Mouse (Mus musculus): Measurements from ENCODE around the gene Gm28043. TPM values are rescaled to one million over a fixed set of nuclear protein-coding genes. Genes with fewer than 3 reads are reported as not detected.

Gm28043 gene
- polyA plus RNA-seq, 1 experiment from 2014 or later, result 3.1 TPM

DNA sequence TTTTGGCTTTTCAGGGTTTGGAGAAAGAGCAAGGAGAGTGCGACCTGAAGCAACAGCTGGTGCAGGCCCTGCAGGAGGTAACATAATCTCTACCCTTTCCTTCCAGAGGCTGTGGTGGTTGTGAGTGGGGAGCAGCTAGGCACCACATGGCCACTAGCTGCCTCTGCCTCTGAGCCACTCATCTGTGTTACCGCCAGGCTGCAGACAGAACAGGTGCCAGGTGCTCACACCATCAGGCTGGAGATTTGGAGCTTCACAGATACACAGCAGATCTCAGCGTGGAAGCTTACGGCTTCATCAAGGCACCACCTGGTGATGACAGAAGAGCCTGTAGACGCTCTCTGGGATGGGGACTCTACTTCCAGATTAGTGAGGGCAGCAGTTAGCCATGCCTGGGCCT is 14.3 kb downstream of the Gm28043 start:
- H3K36me3 ChIP-seq, result peaks cover 93% of the 10 kb centered on the region
- no peak overlapping the region for H3K27ac ChIP-seq
- no peak overlapping the region for H3K4me3 ChIP-seq (replicated peaks)
- H3K27me3 ChIP-seq, result no peaks in the 10 kb centered on the region
- H3K9ac ChIP-seq (replicated peaks), result no peak overlapping the region
- no peaks in the 10 kb centered on the region for H3K4me1 ChIP-seq (replicated peaks)
- no peaks in the 10 kb centered on the region for H3K9me3 ChIP-seq
- no peak overlapping the region for H3K4me2 ChIP-seq (replicated peaks)
- WGBS, result 89% methylated on average over 5 of the region's 5 CpGs
- no peak for ATAC-seq

- Histone ChIP-seq H3K9me3 (no peaks in the 10 kb centered on the region), H3K4me3 (replicated peaks) (no peak overlapping the region), H3K27me3 (no peaks in the 10 kb centered on the region), H3K36me3 (peaks cover 94% of the 10 kb centered on the region), H3K4me2 (replicated peaks) (no peak overlapping the region), H3K4me1 (replicated peaks) (no peaks in the 10 kb centered on the region), H3K27ac (no peak overlapping the region), H3K9ac (replicated peaks) (no peak overlapping the region)
- WGBS, result 88% methylated on average over 5 of the region's 5 CpGs
- ATAC-seq, result no peak
Measured at GRCm38 (mm10) chr17:29629620-29630019, 14.9 kb downstream of the Gm28043 start.

DNA sequence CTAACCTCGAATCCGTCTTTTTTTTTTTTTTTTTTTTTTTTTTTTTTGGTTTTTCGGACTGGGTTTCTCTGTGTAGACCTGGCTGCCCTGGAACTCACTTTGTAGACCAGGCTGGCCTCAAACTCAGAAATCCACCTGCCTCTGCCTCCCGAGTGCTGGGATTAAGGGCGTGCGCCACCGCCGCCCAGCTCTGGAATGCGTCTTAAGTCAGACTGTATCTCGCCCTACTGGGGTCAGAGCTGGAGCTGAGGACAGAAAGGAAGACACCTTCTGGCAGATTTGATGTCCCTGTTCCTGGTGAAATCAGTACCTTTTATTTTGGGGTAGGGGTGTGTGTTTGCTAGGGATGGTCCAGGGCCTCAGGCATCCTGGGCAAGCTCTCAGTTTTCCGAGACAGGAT is 17.6 kb downstream of the Gm28043 start:
- Histone ChIP-seq H3K9me3 (no peaks in the 10 kb centered on the region), H3K27me3 (no peaks in the 10 kb centered on the region), H3K9ac (replicated peaks) (no peak overlapping the region), H3K4me2 (replicated peaks) (no peak overlapping the region), H3K4me3 (replicated peaks) (no peak overlapping the region), H3K36me3 (peaks cover 95% of the 10 kb centered on the region), H3K4me1 (replicated peaks) (no peaks in the 10 kb centered on the region), H3K27ac (no peak overlapping the region)
- no peak for ATAC-seq
- WGBS, result 96% methylated on average over 11 of the region's 11 CpGs

GRCm38 (mm10) chr17:29635492-29635891 is 20.8 kb downstream of the Gm28043 start:
- Histone ChIP-seq H3K4me2 (replicated peaks) (no peak overlapping the region), H3K27me3 (no peaks in the 10 kb centered on the region), H3K4me1 (replicated peaks) (0 out of 2 replicates have a peak, but pooled peaks cover 3% of the 10 kb centered on the region), H3K9me3 (no peaks in the 10 kb centered on the region), H3K36me3 (peaks cover 94% of the 10 kb centered on the region), H3K27ac (no peak overlapping the region), H3K9ac (replicated peaks) (no peak overlapping the region), H3K4me3 (replicated peaks) (no peak overlapping the region)
- WGBS, result 91% methylated on average over 8 of the region's 8 CpGs
- no peak for ATAC-seq

DNA sequence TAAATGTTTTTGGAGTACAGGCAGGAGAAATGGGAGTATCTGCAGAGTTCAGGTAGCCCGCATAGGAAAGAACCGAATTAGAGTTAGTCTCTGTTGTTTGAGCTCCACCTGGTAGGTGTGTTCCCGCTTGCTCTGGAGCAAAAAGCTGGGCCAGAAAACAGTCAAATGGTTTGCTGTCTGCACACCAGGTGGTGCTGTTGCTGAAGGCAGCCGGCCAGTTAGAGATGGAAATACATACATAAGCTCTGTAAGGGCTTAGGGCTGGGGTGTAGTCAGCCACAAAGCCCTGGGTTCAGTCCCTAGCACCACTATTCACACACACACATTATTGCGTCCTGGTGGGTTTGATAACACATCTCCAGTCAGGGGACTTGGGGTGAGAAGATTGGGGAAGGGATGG is 21.4 kb downstream of the Gm28043 start:
- no peak overlapping the region for H3K27ac ChIP-seq
- H3K4me2 ChIP-seq (replicated peaks), result no peak overlapping the region
- H3K4me3 ChIP-seq (replicated peaks), result no peak overlapping the region
- peaks cover 94% of the 10 kb centered on the region for H3K36me3 ChIP-seq
- H3K4me1 ChIP-seq (replicated peaks), result 0 out of 2 replicates have a peak, but pooled peaks cover 3% of the 10 kb centered on the region
- no peak overlapping the region for H3K9ac ChIP-seq (replicated peaks)
- no peaks in the 10 kb centered on the region for H3K27me3 ChIP-seq
- ATAC-seq, result no peak
- WGBS, result 70% methylated on average over 5 of the region's 5 CpGs
- H3K9me3 ChIP-seq, result no peaks in the 10 kb centered on the region

DNA sequence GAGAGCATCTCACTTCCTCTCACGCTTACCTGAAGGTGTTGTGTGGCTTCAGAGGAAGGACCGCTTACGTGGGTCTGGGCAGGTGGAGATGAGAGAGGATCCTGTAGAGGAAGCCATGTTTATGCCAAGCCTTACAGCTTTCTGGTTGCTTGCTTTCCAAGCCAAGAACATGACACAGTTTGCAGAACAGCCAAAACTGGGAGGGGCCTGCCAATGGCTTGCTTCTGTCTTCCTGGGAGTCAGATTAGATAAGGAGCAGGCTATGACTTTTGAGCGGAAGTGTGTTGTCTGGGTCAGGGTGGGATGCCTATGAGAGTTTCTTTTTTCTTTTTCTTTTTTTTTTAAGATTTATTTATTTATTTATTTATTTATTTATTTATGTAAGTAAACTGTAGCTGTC is 22.7 kb downstream of the Gm28043 start:
- Histone ChIP-seq H3K4me1 (replicated peaks) (0 out of 2 replicates have a peak, but pooled peaks cover 3% of the 10 kb centered on the region), H3K27ac (no peak overlapping the region), H3K36me3 (peaks cover 96% of the 10 kb centered on the region), H3K9ac (replicated peaks) (no peak overlapping the region), H3K9me3 (no peaks in the 10 kb centered on the region), H3K4me3 (replicated peaks) (no peak overlapping the region), H3K4me2 (replicated peaks) (no peak overlapping the region), H3K27me3 (no peaks in the 10 kb centered on the region)
- no peak for ATAC-seq
- 97% methylated on average over 4 of the region's 4 CpGs for WGBS

DNA sequence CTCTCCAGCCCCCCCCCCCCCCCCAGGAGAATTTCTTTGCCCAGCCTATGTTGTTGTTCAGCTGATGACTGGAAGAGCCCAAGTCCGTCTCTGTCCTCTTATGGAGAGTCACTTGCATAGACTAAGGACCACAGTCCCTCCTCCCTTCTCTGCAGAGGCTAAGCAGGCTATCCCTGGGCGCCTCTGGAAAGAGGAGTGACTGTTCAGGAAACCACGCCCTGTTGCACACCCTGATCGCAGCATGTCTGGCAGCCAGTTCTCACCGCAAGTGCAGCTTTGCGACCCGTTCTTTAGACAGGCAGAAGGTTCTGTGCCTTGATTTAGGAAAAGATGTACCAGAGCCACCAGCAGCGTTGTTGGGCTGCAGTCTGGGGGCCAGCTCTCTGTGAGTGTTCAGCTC is 23.2 kb downstream of the Gm28043 start:
- Histone ChIP-seq H3K9ac (replicated peaks) (no peak overlapping the region), H3K4me3 (replicated peaks) (no peak overlapping the region), H3K4me1 (replicated peaks) (0 out of 2 replicates have a peak, but pooled peaks cover 3% of the 10 kb centered on the region), H3K4me2 (replicated peaks) (no peak overlapping the region), H3K36me3 (peaks cover 97% of the 10 kb centered on the region), H3K27ac (no peak overlapping the region), H3K9me3 (no peaks in the 10 kb centered on the region), H3K27me3 (no peaks in the 10 kb centered on the region)
- 91% methylated on average over 8 of the region's 8 CpGs for WGBS
- ATAC-seq, result no peak

- no peaks in the 10 kb centered on the region for H3K27me3 ChIP-seq
- no peak overlapping the region for H3K4me2 ChIP-seq (replicated peaks)
- no peak overlapping the region for H3K9ac ChIP-seq (replicated peaks)
- H3K4me3 ChIP-seq (replicated peaks), result no peak overlapping the region
- peaks cover 3% of the 10 kb centered on the region; the same call in 1 of the 2 replicates for H3K4me1 ChIP-seq (replicated peaks)
- no peak overlapping the region for H3K27ac ChIP-seq
- H3K36me3 ChIP-seq, result peaks cover 70% of the 10 kb centered on the region
- no peaks in the 10 kb centered on the region for H3K9me3 ChIP-seq
- no peak for ATAC-seq
- WGBS, result 95% methylated on average over 11 of the region's 11 CpGs
Measured at GRCm38 (mm10) chr17:29640971-29641370, 26.3 kb downstream of the Gm28043 start.

GRCm38 (mm10) chr17:29642219-29642618 is 27.5 kb downstream of the Gm28043 start:
- Histone ChIP-seq H3K4me1 (replicated peaks) (peaks cover 3% of the 10 kb centered on the region; the same call in 1 of the 2 replicates), H3K27ac (no peak overlapping the region), H3K9me3 (no peaks in the 10 kb centered on the region), H3K4me3 (replicated peaks) (no peak overlapping the region), H3K27me3 (no peaks in the 10 kb centered on the region), H3K36me3 (peaks cover 63% of the 10 kb centered on the region), H3K9ac (replicated peaks) (no peak overlapping the region), H3K4me2 (replicated peaks) (no peak overlapping the region)
- ATAC-seq, result no peak
- 59% methylated on average over 3 of the region's 3 CpGs for WGBS

DNA sequence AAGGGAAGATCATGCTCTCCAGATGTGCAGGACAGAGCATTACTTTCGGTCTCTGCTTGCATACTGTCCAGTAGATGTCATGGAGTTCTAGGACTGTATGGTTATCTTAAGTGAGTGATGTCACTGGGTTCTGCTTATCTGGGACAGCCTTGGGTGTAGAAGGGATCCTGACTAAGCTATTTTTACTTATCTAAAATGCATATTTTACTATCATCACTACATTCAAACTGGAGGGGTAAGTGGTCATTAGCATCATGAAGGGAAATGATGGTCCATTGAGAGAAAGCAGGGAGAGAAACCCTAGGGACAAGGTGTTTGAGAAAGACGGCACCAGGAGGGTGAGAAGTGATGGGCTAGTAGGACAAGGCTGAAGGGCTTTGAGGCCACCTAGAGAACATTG is 43.6 kb downstream of the Gm28043 start:
- H3K9me3 ChIP-seq, result no peaks in the 10 kb centered on the region
- H3K4me2 ChIP-seq (replicated peaks), result no peak overlapping the region
- no peak overlapping the region for H3K4me3 ChIP-seq (replicated peaks)
- no peak overlapping the region for H3K27ac ChIP-seq
- H3K9ac ChIP-seq (replicated peaks), result no peak overlapping the region
- H3K4me1 ChIP-seq (replicated peaks), result peaks cover 9% of the 10 kb centered on the region
- H3K27me3 ChIP-seq, result no peaks in the 10 kb centered on the region
- no peaks in the 10 kb centered on the region for H3K36me3 ChIP-seq
- ATAC-seq, result no peak
- WGBS, result 87% methylated on average over 2 of the region's 2 CpGs

GRCm38 (mm10) chr17:29660076-29660761 is 45.5 kb downstream of the Gm28043 start, which contains the start of gene Cmtr1:
Gene Cmtr1 (plus strand): TSS chr17:29660595.
- peaks cover 9% of the 10 kb centered on the region for H3K4me1 ChIP-seq (replicated peaks)
- no peaks in the 10 kb centered on the region for H3K27me3 ChIP-seq
- peak within 1 kb of the TSS; percentile 92 for H3K4me3 ChIP-seq (replicated peaks)
- H3K9me3 ChIP-seq, result no peaks in the 10 kb centered on the region
- peaks cover 12% of the 10 kb centered on the region for H3K36me3 ChIP-seq
- peak within 1 kb of the TSS; percentile 96 for H3K9ac ChIP-seq (replicated peaks)
- peak within 1 kb of the TSS; percentile 92 for H3K4me2 ChIP-seq (replicated peaks)
- WGBS, result under 1% methylated on average over 41 of the region's 41 CpGs
- ATAC-seq, result peak; percentile 96
- peak within 1 kb of the TSS; percentile 93 for H3K27ac ChIP-seq

- ATAC-seq, result no peak; the same call in 1 of the 2 replicates
- peak overlapping the region; percentile 92 for H3K4me2 ChIP-seq (replicated peaks)
- under 1% methylated on average over 40 of the region's 41 CpGs for WGBS
- H3K9ac ChIP-seq (replicated peaks), result peak overlapping the region; percentile 96
- H3K4me3 ChIP-seq (replicated peaks), result peak overlapping the region; percentile 92
- H3K4me1 ChIP-seq (replicated peaks), result peaks cover 9% of the 10 kb centered on the region
- H3K27ac ChIP-seq, result peak overlapping the region; percentile 93
- H3K36me3 ChIP-seq, result peaks cover 13% of the 10 kb centered on the region
- no peaks in the 10 kb centered on the region for H3K9me3 ChIP-seq
- no peaks in the 10 kb centered on the region for H3K27me3 ChIP-seq
Measured at GRCm38 (mm10) chr17:29660762-29661391, 46.2 kb downstream of the Gm28043 start.
